Mouse (Mus musculus) testis, adult 2 months (tissue): ENCODE data around the gene Tsen54. TPM values are rescaled to one million over a fixed set of nuclear protein-coding genes. Genes with fewer than 3 reads are reported as not detected.

Experiments
- H3K27ac ChIP-seq: fragments of 200-500 bp; 2 replicates; pipeline ENCODE4 v1.5.1; 2012; ENCODE audit warnings: low read depth, low read length; ENCODE audit not compliant: control insufficient read depth, insufficient read depth
- H3K27me3 ChIP-seq: fragments of 200-500 bp; 2 replicates; pipeline ENCODE4 v1.6.1; 2012; ENCODE audit warnings: mild to moderate bottlenecking, low read length, moderate library complexity; ENCODE audit not compliant: control insufficient read depth, insufficient read depth
- H3K36me3 ChIP-seq: fragments of 200-500 bp; 2 replicates; pipeline ENCODE4 v1.6.1; 2012; ENCODE audit warnings: mild to moderate bottlenecking, low read length; ENCODE audit not compliant: control insufficient read depth, insufficient read depth
- H3K4me1 ChIP-seq: fragments of 200-500 bp; 2 replicates; pipeline ENCODE4 v1.6.1; 2012; ENCODE audit warnings: low read length; ENCODE audit not compliant: control insufficient read depth, insufficient read depth
- H3K4me3 ChIP-seq: fragments of 200-500 bp; 2 replicates; pipeline ENCODE4 v1.5.1; 2012; ENCODE audit warnings: low read depth, mild to moderate bottlenecking, low read length, moderate library complexity, mixed read lengths; ENCODE audit not compliant: control insufficient read depth
- CTCF ChIP-seq: fragments of 200-500 bp; IDR thresholded peaks from 2 replicates; pipeline ENCODE4 v1.5.1; 2012; ENCODE audit warnings: low read depth, mild to moderate bottlenecking, inconsistent platforms, low read length, moderate library complexity; ENCODE audit not compliant: control insufficient read depth, insufficient read depth, insufficient replicate concordance
- POLR2A ChIP-seq: fragments of 200-500 bp; IDR thresholded peaks from 2 replicates; pipeline ENCODE4 v1.6.1; 2012; ENCODE audit warnings: low read depth, mild to moderate bottlenecking, inconsistent platforms, low read length, moderate library complexity; ENCODE audit not compliant: control insufficient read depth
- polyA plus RNA-seq: library from polyadenylated mRNA; depleted of rRNA; stranded (reverse); fragments of >200 nt; gene quantifications from 2 replicates; pipeline ENCODE4 v1.2.3, GENCODE M21; 2012; rRNA removed

The Tsen54 gene
- polyA plus RNA-seq, 1 experiment, result 12.9 TPM

- H3K36me3 ChIP-seq, result no peaks in the 10 kb centered on the region
- peaks cover 23% of the 10 kb centered on the region for H3K4me1 ChIP-seq
- H3K27me3 ChIP-seq, result no peaks in the 10 kb centered on the region; the same call in 1 of the 2 replicates
- TF ChIP-seq POLR2A, result no peak
- TF ChIP-seq CTCF, result no peak
- no peak overlapping the region for H3K4me3 ChIP-seq
- H3K27ac ChIP-seq, result no peak overlapping the region
These were observed 43.4 kb downstream of the Tsen54 start for GRCm38 (mm10) chr11:115857936-115858335.

- Histone ChIP-seq H3K27me3 (no peaks in the 10 kb centered on the region; the same call in 1 of the 2 replicates), H3K4me1 (peaks cover 23% of the 10 kb centered on the region), H3K4me3 (peak within 1 kb of the TSS; percentile 72), H3K27ac (no peak within 1 kb of the TSS), H3K36me3 (no peaks in the 10 kb centered on the region)
- no peak for TF ChIP-seq POLR2A
- TF ChIP-seq CTCF, result no peak
These were observed 43.8 kb downstream of the Tsen54 start, which contains the start of gene Myo15b for GRCm38 (mm10) chr11:115858354-115858753. Gene Myo15b, plus strand, starts transcription at chr11:115858406.

DNA sequence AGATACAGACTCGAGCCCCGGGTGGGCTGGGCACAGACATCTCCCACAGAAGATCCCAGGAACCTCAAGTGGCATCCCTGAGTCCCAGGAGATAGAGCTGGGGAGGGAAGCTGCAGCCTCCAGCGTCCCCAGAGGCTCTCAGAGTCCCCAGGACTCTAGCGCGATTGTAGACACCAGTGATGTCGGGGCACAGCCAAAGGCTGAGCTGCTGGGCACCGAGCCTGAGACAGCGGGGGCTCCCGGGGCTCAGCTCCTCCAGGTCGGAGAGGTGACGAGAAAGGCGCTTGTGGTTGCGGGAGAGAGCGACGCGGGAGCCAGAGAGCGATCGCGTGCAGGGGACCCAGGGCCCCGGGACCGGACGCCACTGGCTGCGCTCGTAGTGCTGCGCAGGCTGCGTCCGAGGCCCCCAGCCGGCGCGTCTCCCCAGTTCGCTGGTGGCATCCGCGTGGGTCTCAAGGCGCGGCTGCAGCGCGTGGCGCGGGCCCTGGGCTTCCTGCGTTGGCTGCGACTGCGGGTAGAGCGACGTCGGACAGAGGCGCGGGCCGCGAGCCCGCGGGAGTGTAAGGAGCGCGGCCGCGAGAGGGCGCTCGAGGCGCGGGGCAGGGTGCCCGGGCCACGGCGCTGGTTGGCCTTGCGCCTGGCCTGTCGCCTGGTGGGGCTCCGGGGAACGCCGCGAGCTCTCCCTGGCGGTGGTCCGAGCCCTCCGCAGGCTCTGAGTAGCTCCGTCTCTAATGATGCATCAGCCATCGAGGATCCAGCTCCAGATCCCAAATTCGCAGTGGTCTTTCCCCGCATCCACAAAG, 44.8 kb downstream of the Tsen54 start:
- Histone ChIP-seq H3K27ac (no peak overlapping the region), H3K4me1 (peaks cover 23% of the 10 kb centered on the region), H3K36me3 (no peaks in the 10 kb centered on the region), H3K27me3 (no peaks in the 10 kb centered on the region; the same call in 1 of the 2 replicates), H3K4me3 (peak overlapping the region; percentile 72)
- no peak for TF ChIP-seq POLR2A
- TF ChIP-seq CTCF, result peak; percentile 64

DNA sequence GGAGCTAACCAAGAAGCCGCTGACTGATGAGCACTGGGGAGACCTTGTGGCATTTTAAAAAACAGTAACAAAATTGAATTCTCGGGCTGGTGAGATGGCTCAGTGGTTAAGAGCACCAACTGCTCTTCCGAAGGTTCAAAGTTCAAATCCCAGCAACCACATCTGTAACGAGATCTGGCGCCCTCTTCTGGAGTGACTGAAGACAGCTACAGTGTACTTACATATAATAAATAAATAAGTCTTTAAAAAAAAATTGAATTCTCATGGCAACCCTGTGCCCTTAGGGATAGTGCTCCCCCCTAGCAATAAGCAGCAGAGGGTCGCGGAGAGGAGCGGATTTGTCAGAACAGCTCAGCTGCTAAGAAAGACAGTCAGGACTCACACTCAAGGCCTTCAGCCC, 49.4 kb downstream of the Tsen54 start:
- no peak for TF ChIP-seq CTCF
- TF ChIP-seq POLR2A, result no peak
- Histone ChIP-seq H3K4me1 (peaks cover 12% of the 10 kb centered on the region), H3K36me3 (no peaks in the 10 kb centered on the region), H3K4me3 (no peak overlapping the region), H3K27me3 (no peaks in the 10 kb centered on the region), H3K27ac (no peak overlapping the region)

DNA sequence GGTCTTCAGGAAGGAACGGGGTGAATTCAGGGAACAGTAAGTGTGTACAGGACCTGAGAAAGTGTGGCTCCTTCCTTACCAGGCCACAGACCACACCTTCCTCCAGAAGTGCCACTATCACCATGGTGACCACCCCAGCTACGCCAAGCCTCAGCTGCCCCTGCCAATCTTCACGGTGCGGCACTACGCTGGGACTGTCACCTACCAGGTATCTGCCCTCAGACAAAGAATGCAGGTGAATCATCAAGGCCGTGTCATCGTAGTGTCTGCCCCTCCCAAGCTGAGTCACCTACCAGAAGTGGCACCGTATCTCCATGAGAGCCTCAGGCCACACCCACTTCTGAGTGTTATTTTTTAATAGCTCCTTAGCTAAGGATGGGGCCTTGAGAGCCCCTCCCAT, 54.9 kb downstream of the Tsen54 start:
- Histone ChIP-seq H3K4me1 (no peaks in the 10 kb centered on the region), H3K36me3 (no peaks in the 10 kb centered on the region), H3K27me3 (no peaks in the 10 kb centered on the region), H3K4me3 (no peak overlapping the region), H3K27ac (no peak overlapping the region)
- no peak for TF ChIP-seq CTCF
- no peak for TF ChIP-seq POLR2A

- no peak for TF ChIP-seq CTCF
- TF ChIP-seq POLR2A, result no peak
- Histone ChIP-seq H3K4me3 (no peak overlapping the region), H3K27me3 (no peaks in the 10 kb centered on the region), H3K27ac (no peak overlapping the region), H3K4me1 (no peaks in the 10 kb centered on the region), H3K36me3 (no peaks in the 10 kb centered on the region)
These were observed 57.9 kb downstream of the Tsen54 start for GRCm38 (mm10) chr11:115872437-115872836.

Other genes starting within 250 kb of the Tsen54 start
- 9.3 and 10.9 TPM in 2 replicates for gene Mrps7, start 210.8 kb upstream of the Tsen54 start, polyA plus RNA-seq
- 19.8 and 21.1 TPM in 2 replicates for gene Gga3, start 210.7 kb upstream of the Tsen54 start, polyA plus RNA-seq
- gene Mif4gd, start 201.8 kb upstream of the Tsen54 start, polyA plus RNA-seq, result 383 and 445 TPM in 2 replicates
- 33.7 and 35.8 TPM in 2 replicates for gene Slc25a19, start 186.4 kb upstream of the Tsen54 start, polyA plus RNA-seq
- 7.7 TPM in 2 replicates for gene Grb2, start 106.1 kb upstream of the Tsen54 start, polyA plus RNA-seq
- gene Tmem94, start 49.3 kb upstream of the Tsen54 start, polyA plus RNA-seq, result 80.1 and 91.5 TPM in 2 replicates
- 7.6 and 8.6 TPM in 2 replicates for gene Caskin2, start 1.1 kb upstream of the Tsen54 start, polyA plus RNA-seq
- gene Llgl2, start 9.3 kb downstream of the Tsen54 start, polyA plus RNA-seq, result 3.1 and 9.0 TPM in 2 replicates
- 11.7 and 12.1 TPM in 2 replicates for gene Myo15b, start 43.7 kb downstream of the Tsen54 start, polyA plus RNA-seq
- 0.72 TPM in 1 of 2 replicates, not detected in the other for gene Smim5, start 85.2 kb downstream of the Tsen54 start, polyA plus RNA-seq
- gene Smim6, start 97.3 kb downstream of the Tsen54 start, polyA plus RNA-seq, result 17.6 and 20.7 TPM in 2 replicates
- gene Sap30bp, start 118.6 kb downstream of the Tsen54 start, polyA plus RNA-seq, result 20.2 and 20.4 TPM in 2 replicates
- gene Recql5, start 118.8 kb downstream of the Tsen54 start, polyA plus RNA-seq, result 30.3 and 33.1 TPM in 2 replicates
- gene Itgb4, start 160.0 kb downstream of the Tsen54 start, polyA plus RNA-seq, result 0.44 and 0.76 TPM in 2 replicates
- 27.8 and 30.3 TPM in 2 replicates for gene Galk1, start 198.0 kb downstream of the Tsen54 start, polyA plus RNA-seq
- 276 and 330 TPM in 2 replicates for gene H3f3b, start 213.2 kb downstream of the Tsen54 start, polyA plus RNA-seq
- gene Unk, start 215.6 kb downstream of the Tsen54 start, polyA plus RNA-seq, result 21.3 and 21.5 TPM in 2 replicates